Comparison of ENCODE assay signal across 7 mouse cellular contexts in the genomic region with DNA sequence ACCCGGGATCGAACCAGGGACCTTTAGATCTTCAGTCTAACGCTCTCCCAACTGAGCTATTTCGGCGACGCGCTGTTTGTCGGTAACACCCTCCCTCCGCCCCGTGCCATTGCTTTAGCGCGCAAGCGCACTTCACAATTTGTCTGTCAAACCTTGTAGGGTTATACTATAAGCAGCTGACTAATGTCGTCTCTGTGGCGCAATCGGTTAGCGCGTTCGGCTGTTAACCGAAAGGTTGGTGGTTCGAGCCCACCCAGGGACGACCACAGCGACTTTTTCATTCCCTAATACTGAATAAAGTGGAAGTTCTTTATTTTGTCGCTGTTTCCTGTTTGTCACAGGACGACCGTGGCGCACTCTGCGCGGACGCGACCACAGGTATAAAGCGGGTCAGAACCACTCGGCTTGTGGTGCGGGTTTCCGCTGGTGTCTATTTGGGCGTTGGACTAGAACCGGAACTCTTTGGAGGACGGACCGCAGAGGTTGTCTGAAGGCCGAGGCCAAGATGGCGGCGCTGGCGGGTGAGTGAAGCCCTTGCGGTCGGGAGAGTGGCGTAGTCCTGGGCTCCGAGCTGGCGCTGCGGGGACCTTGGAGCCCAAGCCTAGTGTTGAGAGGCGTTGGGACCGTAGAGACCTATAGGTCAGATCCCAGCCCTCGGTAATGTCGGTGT. TPM values are rescaled to one million over a fixed set of nuclear protein-coding genes. Genes with fewer than 3 reads are reported as not detected.
DNase-seq lines count a peak whose midpoint lies in the region; ATAC-seq lines count a peak whose summit lies in the region.

A gene (plus strand): TSS at position 151 of the 670 bp plus-strand sequence.

- H3K9me3 ChIP-seq in embryonic facial prominence, embryonic 11.5 days (replicated peaks; ENCODE audit: control insufficient read depth, low read length), result no peaks in the 10 kb centered on the region
- no peaks in the 10 kb centered on the region for H3K9me3 ChIP-seq in limb, embryonic 10.5 days (replicated peaks)
- no peaks in the 10 kb centered on the region for H3K9me3 ChIP-seq in midbrain, embryonic 13.5 days

- H3K27ac ChIP-seq in embryonic facial prominence, embryonic 11.5 days (replicated peaks; ENCODE audit: low read depth, low read length), result peak within 1 kb of the TSS; percentile 52
- H3K27ac ChIP-seq in limb, embryonic 10.5 days, result peak within 1 kb of the TSS; percentile 90
- H3K27ac ChIP-seq in midbrain, embryonic 13.5 days, result peak within 1 kb of the TSS; percentile 89

- WGBS in embryonic facial prominence, embryonic 11.5 days, result under 1% methylated on average over 53 of the region's 53 CpGs
- WGBS in limb, embryonic 10.5 days, result under 1% methylated on average over 53 of the region's 53 CpGs
- WGBS in midbrain, embryonic 13.5 days, result under 1% methylated on average over 53 of the region's 53 CpGs

- H3K36me3 ChIP-seq in embryonic facial prominence, embryonic 11.5 days (replicated peaks; ENCODE audit: control insufficient read depth, insufficient read depth, low read depth, low read length), result no peaks in the 10 kb centered on the region
- H3K36me3 ChIP-seq in limb, embryonic 10.5 days, result peaks cover 31% of the 10 kb centered on the region
- H3K36me3 ChIP-seq in midbrain, embryonic 13.5 days, result peaks cover 16% of the 10 kb centered on the region

- H3K4me3 ChIP-seq in embryonic facial prominence, embryonic 11.5 days (ENCODE audit: low read depth, low read length), result peak within 1 kb of the TSS; percentile 78
- peak within 1 kb of the TSS; percentile 84 for H3K4me3 ChIP-seq in limb, embryonic 10.5 days
- H3K4me3 ChIP-seq in midbrain, embryonic 13.5 days (replicated peaks), result peak within 1 kb of the TSS; percentile 61

- H3K4me1 ChIP-seq in embryonic facial prominence, embryonic 11.5 days (ENCODE audit: control insufficient read depth, insufficient read depth, low read length), result no peaks in the 10 kb centered on the region; the same call in 1 of the 2 replicates
- peaks cover 24% of the 10 kb centered on the region for H3K4me1 ChIP-seq in limb, embryonic 10.5 days
- peaks cover 41% of the 10 kb centered on the region for H3K4me1 ChIP-seq in midbrain, embryonic 13.5 days (replicated peaks)

- H3K27me3 ChIP-seq in embryonic facial prominence, embryonic 11.5 days (ENCODE audit: control insufficient read depth, insufficient read depth, low read length), result no peaks in the 10 kb centered on the region
- H3K27me3 ChIP-seq in limb, embryonic 10.5 days (ENCODE audit: low read depth, poor library complexity, severe bottlenecking), result no peaks in the 10 kb centered on the region
- 0 out of 2 replicates have a peak, but pooled peaks cover 7% of the 10 kb centered on the region for H3K27me3 ChIP-seq in midbrain, embryonic 13.5 days

- peak within 1 kb of the TSS; percentile 84 for H3K9ac ChIP-seq in embryonic facial prominence, embryonic 11.5 days (replicated peaks; ENCODE audit: low read length)
- H3K9ac ChIP-seq in midbrain, embryonic 13.5 days (replicated peaks), result peak within 1 kb of the TSS; percentile 81

- H3K4me2 ChIP-seq in embryonic facial prominence, embryonic 11.5 days (ENCODE audit: low read depth, low read length), result peak within 1 kb of the TSS; percentile 55
- peak within 1 kb of the TSS; percentile 88 for H3K4me2 ChIP-seq in midbrain, embryonic 13.5 days (replicated peaks)

- peak; percentile 78 for ATAC-seq in embryonic facial prominence, embryonic 11.5 days (replicated peaks; ENCODE audit: insufficient number of reproducible peaks, low FRiP score, low TSS enrichment, low read depth)
- peak; percentile 75 for ATAC-seq in granulocyte monocyte progenitor cell, adult 5-6 weeks (replicated peaks; ENCODE audit: poor library complexity, severe bottlenecking)
- peak; percentile 87 for ATAC-seq in midbrain, embryonic 13.5 days

- peak; percentile 95 for DNase-seq in adrenal gland, postnatal 14 days
- DNase-seq in embryonic facial prominence, embryonic 11.5 days (ENCODE audit: low spot score), result peak; percentile 94
- peak; percentile 95 for DNase-seq in kidney, adult 11 months
- DNase-seq in limb, embryonic 10.5 days (ENCODE audit: low spot score), result peak; percentile 91
- DNase-seq in spleen, adult 12 weeks (ENCODE audit: low spot score), result peak; percentile 96

RNA-seq across cellular contexts. Expression of the gene that starts here (rescaled TPM):
- total RNA-seq in adrenal gland, postnatal 14 days (2021), result 426 and 463 TPM in 2 replicates
- polyA plus RNA-seq in embryonic facial prominence, embryonic 11.5 days (2014; fragmentation: Nextera tagmentation; extraction: Ambion mirVana), result 221 and 253 TPM in 2 replicates
- total RNA-seq in granulocyte monocyte progenitor cell, adult 5-6 weeks (2014; fragmentation: Nextera tagmentation), result 109 and 191 TPM in 2 replicates
- 97.9 and 124 TPM in 2 replicates for total RNA-seq in granulocyte monocyte progenitor cell, adult 5-6 weeks (2017)
- 311 and 345 TPM in 2 replicates for polyA plus RNA-seq in limb, embryonic 10.5 days (2016; fragmentation: Nextera tagmentation; extraction: Ambion mirVana)
- 244 and 265 TPM in 2 replicates for polyA plus RNA-seq in midbrain, embryonic 13.5 days (2015; fragmentation: Nextera tagmentation; extraction: Ambion mirVana)

Comparison
In these comparisons a context has a peak if more than half of its experiments do, and no peak if none do; other contexts are left out.
1. Peak in every context shown above with its lines: DNase-seq, ATAC-seq, H3K4me3 ChIP-seq and H3K27ac ChIP-seq.